Mouse (Mus musculus) heart, embryonic 13.5 days (tissue): ENCODE measurements at regions not wholly inside any gene's neighbourhood (a gene's known extent, or its start where the extent isn't known, plus 50 kb on each side); places are given as distances from the start of the nearest gene placed in this dataset.

Experiments
- ATAC-seq: fragments of 200-750 bp; cut with Nextera tagmentation; 2 replicates; pipeline ENCODE4 v1.8.0; 2017; ENCODE audit warnings: moderate TSS enrichment; ENCODE audit not compliant: insufficient number of reproducible peaks, low FRiP score, low TSS enrichment; ENCODE audit errors: extremely low read depth
- H3K27ac ChIP-seq: fragments of 300-500 bp; sonication (generic); replicated peaks from 2 replicates; pipeline ENCODE4 v1.5.1; 2015; ENCODE audit warnings: moderate library complexity, mild to moderate bottlenecking, inconsistent platforms
- H3K27me3 ChIP-seq: fragments of 300-500 bp; sonication (generic); replicated peaks from 2 replicates; pipeline ENCODE4 v1.6.1; 2015; ENCODE audit warnings: mild to moderate bottlenecking, inconsistent platforms
- H3K36me3 ChIP-seq: fragments of 300-500 bp; sonication (generic); 2 replicates; pipeline ENCODE4 v1.6.1; 2015; ENCODE audit warnings: mild to moderate bottlenecking, inconsistent platforms
- H3K4me1 ChIP-seq: fragments of 300-500 bp; sonication (generic); 2 replicates; pipeline ENCODE4 v1.6.1; 2015; ENCODE audit warnings: inconsistent platforms
- H3K4me2 ChIP-seq: fragments of 300-500 bp; sonication (generic); 2 replicates; pipeline ENCODE4 v1.6.1; 2015; ENCODE audit warnings: inconsistent platforms, mild to moderate bottlenecking, moderate library complexity
- H3K4me3 ChIP-seq: fragments of 300-500 bp; sonication (generic); 2 replicates; pipeline ENCODE4 v1.5.1; 2015; ENCODE audit warnings: moderate library complexity, mild to moderate bottlenecking, inconsistent platforms
- H3K9ac ChIP-seq: fragments of 300-500 bp; sonication (generic); 2 replicates; pipeline ENCODE4 v1.6.1; 2015; ENCODE audit warnings: inconsistent platforms, mild to moderate bottlenecking, moderate library complexity
- H3K9me3 ChIP-seq: fragments of 300-500 bp; sonication (generic); 2 replicates; pipeline ENCODE4 v1.6.1; 2016; ENCODE audit warnings: inconsistent platforms
- whole genome bisulfite sequencing: fragments of 180-500 bp; shearing (Covaris S2); methylation state at CpG from one replicate; pipeline ENCODE4 v1.1.7; 2015; ENCODE audit warnings: mixed read lengths; 5-methylcytosine and 5-hydroxymethylcytosine counted together

DNA sequence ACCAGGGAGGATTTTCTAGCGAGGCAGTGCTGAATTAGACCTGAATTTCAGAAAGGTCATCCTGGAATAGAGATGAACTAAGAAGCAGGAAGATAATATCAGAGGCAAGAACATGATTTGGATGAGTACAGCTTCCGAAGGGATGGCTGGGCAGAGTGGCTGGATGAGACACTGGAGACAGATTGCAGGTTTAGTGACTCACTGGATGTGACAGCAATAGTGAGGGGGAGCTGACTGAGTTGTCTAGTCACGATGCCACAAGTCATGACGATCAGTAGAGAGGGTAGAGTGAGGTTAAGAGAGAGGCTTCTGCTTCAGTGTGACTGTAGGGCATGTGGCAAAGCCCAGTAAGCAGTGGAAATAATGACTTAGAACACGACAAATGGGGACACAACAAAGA lies 181.3 kb upstream of the Npy start:
- Histone ChIP-seq H3K9ac (no peak overlapping the region), H3K4me2 (no peak overlapping the region), H3K9me3 (no peaks in the 10 kb centered on the region), H3K36me3 (no peaks in the 10 kb centered on the region), H3K27me3 (no peaks in the 10 kb centered on the region; the same call in 1 of the 2 replicates), H3K27ac (no peak overlapping the region), H3K4me3 (no peak overlapping the region), H3K4me1 (no peaks in the 10 kb centered on the region)
- 68% methylated on average over 5 of the region's 5 CpGs for WGBS
- ATAC-seq = no peak

DNA sequence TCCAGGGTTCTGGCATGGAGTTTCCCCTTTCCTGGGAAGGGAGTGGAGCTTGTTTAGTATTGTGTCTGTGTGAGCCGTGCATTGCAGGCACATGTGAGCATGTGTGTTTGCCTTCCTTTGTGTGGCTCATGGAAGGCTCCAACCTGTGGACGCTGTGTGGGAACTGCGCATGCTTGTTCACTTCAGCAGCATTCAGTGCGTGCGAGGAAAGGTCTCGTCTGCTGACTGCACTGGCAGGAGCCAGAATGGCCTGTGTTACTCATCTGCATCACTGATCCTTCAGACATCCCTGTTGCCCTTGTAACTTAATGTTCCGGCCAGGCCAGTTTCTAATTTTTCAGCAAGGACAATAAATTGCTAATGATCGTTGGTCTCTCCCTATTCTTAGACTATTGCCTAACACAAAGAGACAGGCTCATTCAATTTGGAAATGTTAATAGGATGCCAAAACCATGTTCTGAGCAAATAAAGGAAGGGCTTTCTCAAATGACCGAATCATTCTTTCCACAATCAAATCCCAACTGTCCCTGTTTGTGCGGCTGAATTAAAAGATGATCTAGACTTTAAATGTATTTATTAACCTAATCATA lies 167.9 kb upstream of the Npy start:
- peaks cover 6% of the 10 kb centered on the region; the same call in 1 of the 2 replicates for H3K4me1 ChIP-seq
- no peak overlapping the region for H3K4me2 ChIP-seq
- WGBS = 75% methylated on average over 10 of the region's 10 CpGs
- H3K27me3 ChIP-seq = peaks cover 3% of the 10 kb centered on the region; the same call in 1 of the 2 replicates
- no peaks in the 10 kb centered on the region for H3K36me3 ChIP-seq
- no peak overlapping the region for H3K9ac ChIP-seq
- no peak overlapping the region for H3K27ac ChIP-seq
- no peak for ATAC-seq
- no peaks in the 10 kb centered on the region for H3K9me3 ChIP-seq
- no peak overlapping the region for H3K4me3 ChIP-seq

DNA sequence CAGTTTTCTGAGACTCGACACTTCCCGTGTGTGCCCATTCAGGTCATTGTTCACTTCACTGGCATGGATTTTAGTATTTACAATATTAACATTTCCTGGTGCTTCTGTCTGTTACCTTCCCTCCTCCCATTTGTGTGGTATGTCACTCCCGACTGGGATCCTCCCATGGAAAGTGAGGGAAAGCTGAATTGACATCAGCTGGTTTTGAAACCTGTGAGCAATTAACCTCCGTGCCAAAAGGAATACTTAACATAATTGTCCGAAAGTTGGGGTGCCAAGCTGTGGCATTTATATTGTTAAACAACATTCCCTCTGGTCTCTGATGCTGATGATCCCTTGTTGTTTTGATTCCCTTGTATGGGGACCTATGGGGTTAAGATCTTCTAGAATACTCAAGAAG lies 167.3 kb upstream of the Npy start:
- Histone ChIP-seq H3K9me3 (no peaks in the 10 kb centered on the region), H3K4me1 (peaks cover 6% of the 10 kb centered on the region; the same call in 1 of the 2 replicates), H3K27me3 (peaks cover 3% of the 10 kb centered on the region; the same call in 1 of the 2 replicates), H3K4me3 (no peak overlapping the region), H3K27ac (no peak overlapping the region), H3K36me3 (no peaks in the 10 kb centered on the region), H3K4me2 (no peak overlapping the region), H3K9ac (no peak overlapping the region)
- no peak for ATAC-seq
- 72% methylated on average over 5 of the region's 5 CpGs for WGBS

DNA sequence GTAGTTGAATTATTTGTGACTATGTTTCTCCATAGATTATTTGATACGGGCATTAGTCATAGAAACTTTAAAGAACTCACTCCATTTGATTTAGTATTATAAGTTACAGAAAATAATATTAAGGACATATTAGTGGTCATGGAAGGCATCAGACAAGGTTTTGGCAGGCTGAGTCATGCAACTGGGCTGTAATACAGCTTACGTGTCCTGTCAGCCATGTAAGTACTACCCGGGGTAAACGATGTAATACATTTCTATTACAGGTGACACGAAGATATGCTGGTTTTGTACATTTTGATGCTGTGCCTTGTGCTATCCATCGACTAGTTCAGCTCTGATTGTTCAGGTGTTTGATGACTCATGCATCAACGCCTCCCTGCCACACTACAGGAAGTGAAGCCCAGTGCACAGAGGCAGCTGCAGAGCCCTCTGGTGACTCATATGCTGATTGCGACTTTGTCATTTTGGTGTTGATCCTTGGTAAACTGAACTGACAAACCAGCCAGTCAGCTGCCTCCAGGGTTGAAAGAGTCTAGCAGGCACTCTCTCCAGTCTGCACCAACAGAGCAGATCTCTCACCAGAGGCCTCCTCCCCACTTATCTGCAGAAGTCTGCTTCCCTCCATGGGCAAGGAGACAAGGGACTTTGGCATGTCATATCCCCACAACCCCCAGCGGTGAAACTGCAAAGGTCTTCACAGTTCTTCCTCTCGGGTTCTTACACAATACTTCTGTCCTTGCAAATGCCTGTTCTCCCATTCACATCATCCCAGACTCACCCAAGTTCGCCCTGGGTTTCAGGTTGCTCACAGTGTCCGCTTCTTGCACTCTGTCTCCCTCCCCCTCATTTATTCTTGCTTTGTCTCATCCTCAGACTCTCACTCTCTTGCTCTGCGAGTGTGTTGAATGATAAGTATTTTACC lies 165.9 kb upstream of the Npy start:
- WGBS = 57% methylated on average over 13 of the region's 13 CpGs
- H3K4me3 ChIP-seq = no peak overlapping the region
- no peaks in the 10 kb centered on the region for H3K9me3 ChIP-seq
- H3K27ac ChIP-seq = no peak overlapping the region
- peaks cover 3% of the 10 kb centered on the region; the same call in 1 of the 2 replicates for H3K27me3 ChIP-seq
- no peak overlapping the region for H3K9ac ChIP-seq
- H3K36me3 ChIP-seq = no peaks in the 10 kb centered on the region
- H3K4me2 ChIP-seq = no peak overlapping the region
- peaks cover 6% of the 10 kb centered on the region; the same call in 1 of the 2 replicates for H3K4me1 ChIP-seq
- no peak for ATAC-seq

DNA sequence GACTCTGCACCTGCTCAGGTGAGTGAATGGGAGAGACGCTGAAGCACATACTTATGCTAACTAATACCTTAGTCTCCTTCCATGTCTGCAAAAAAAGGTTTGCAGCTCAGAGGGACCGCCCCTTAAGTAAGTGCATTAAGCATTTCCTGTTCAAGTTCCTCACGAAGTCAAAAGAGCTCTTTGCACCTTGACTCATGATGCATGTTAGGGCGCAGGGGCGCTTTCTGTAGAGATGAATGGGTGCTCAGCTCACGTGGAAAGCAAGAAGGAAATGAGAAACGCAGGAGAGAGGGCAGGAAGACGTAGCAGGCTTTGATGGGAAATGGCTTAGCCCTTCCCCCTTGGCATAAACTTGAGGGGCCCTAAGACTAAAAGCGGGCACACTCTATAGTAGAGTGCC lies 164.5 kb upstream of the Npy start:
- no peak for ATAC-seq
- H3K4me1 ChIP-seq = peaks cover 6% of the 10 kb centered on the region; the same call in 1 of the 2 replicates
- H3K9me3 ChIP-seq = no peaks in the 10 kb centered on the region
- H3K9ac ChIP-seq = no peak overlapping the region
- H3K27ac ChIP-seq = no peak overlapping the region
- H3K36me3 ChIP-seq = no peaks in the 10 kb centered on the region
- WGBS = 62% methylated on average over 9 of the region's 9 CpGs
- no peak overlapping the region for H3K4me2 ChIP-seq
- peaks cover 3% of the 10 kb centered on the region; the same call in 1 of the 2 replicates for H3K27me3 ChIP-seq
- no peak overlapping the region for H3K4me3 ChIP-seq

- Histone ChIP-seq H3K9ac (no peak overlapping the region), H3K4me3 (no peak overlapping the region), H3K4me2 (no peak overlapping the region), H3K4me1 (peaks cover 7% of the 10 kb centered on the region; the same call in 1 of the 2 replicates), H3K27ac (no peak overlapping the region), H3K27me3 (no peaks in the 10 kb centered on the region), H3K36me3 (no peaks in the 10 kb centered on the region), H3K9me3 (0 out of 2 replicates have a peak, but pooled peaks cover 3% of the 10 kb centered on the region)
- 60% methylated on average over 5 of the region's 5 CpGs for WGBS
- ATAC-seq = no peak
These were observed 151.5 kb upstream of the Npy start for GRCm38 (mm10) chr6:49670991-49671390.

GRCm38 (mm10) chr6:49671912-49672311 lies 150.6 kb upstream of the Npy start:
- Histone ChIP-seq H3K9me3 (0 out of 2 replicates have a peak, but pooled peaks cover 3% of the 10 kb centered on the region), H3K27ac (no peak overlapping the region), H3K4me3 (no peak overlapping the region), H3K4me2 (no peak overlapping the region), H3K36me3 (no peaks in the 10 kb centered on the region), H3K9ac (no peak overlapping the region), H3K27me3 (no peaks in the 10 kb centered on the region), H3K4me1 (peaks cover 7% of the 10 kb centered on the region; the same call in 1 of the 2 replicates)
- ATAC-seq = no peak
- 62% methylated on average over 2 of the region's 2 CpGs for WGBS

DNA sequence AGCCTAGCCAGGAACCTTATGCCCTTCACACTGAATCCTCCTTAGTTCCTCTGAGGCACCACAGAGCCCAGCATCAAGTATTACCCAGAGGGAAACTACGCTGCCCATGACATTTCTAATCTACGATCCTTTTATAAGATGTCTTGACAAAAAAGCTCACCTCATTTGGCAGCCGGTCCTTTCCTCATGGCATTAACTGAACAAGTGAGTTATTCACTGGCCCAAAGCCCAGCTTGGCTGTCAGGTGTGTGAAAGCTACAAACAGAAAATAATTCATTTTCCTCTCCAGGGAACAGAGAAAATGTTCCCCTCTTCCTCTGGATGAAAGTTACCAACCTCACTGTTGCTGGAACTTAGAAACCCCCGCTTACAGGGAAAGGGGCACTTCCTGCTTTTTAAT lies 135.7 kb upstream of the Npy start:
- Histone ChIP-seq H3K4me1 (peaks cover 2% of the 10 kb centered on the region), H3K27ac (no peak overlapping the region), H3K9ac (no peak overlapping the region), H3K9me3 (no peaks in the 10 kb centered on the region), H3K4me2 (no peak overlapping the region), H3K4me3 (no peak overlapping the region), H3K27me3 (no peaks in the 10 kb centered on the region), H3K36me3 (no peaks in the 10 kb centered on the region)
- WGBS = 73% methylated on average over 4 of the region's 4 CpGs
- no peak for ATAC-seq

GRCm38 (mm10) chr6:49692032-49692539 lies 130.4 kb upstream of the Npy start:
- Histone ChIP-seq H3K9ac (no peak overlapping the region), H3K36me3 (no peaks in the 10 kb centered on the region), H3K9me3 (no peaks in the 10 kb centered on the region), H3K27ac (0 out of 2 replicates have a peak overlapping the region, but pooled peaks have one; percentile 12), H3K4me1 (peaks cover 9% of the 10 kb centered on the region), H3K27me3 (no peaks in the 10 kb centered on the region), H3K4me3 (no peak overlapping the region), H3K4me2 (no peak overlapping the region)
- 18% methylated on average over 6 of the region's 6 CpGs for WGBS
- ATAC-seq = no peak

GRCm38 (mm10) chr6:49694851-49695250 lies 127.7 kb upstream of the Npy start:
- Histone ChIP-seq H3K27ac (no peak overlapping the region), H3K4me2 (no peak overlapping the region), H3K4me1 (peaks cover 9% of the 10 kb centered on the region), H3K9me3 (no peaks in the 10 kb centered on the region), H3K36me3 (no peaks in the 10 kb centered on the region), H3K4me3 (no peak overlapping the region), H3K27me3 (no peaks in the 10 kb centered on the region), H3K9ac (no peak overlapping the region)
- ATAC-seq = no peak
- WGBS = 64% methylated on average over 5 of the region's 5 CpGs

GRCm38 (mm10) chr6:49696990-49697389 lies 125.5 kb upstream of the Npy start:
- no peak overlapping the region for H3K4me2 ChIP-seq
- no peak for ATAC-seq
- peaks cover 5% of the 10 kb centered on the region for H3K4me1 ChIP-seq
- WGBS = 69% methylated on average over 10 of the region's 10 CpGs
- H3K36me3 ChIP-seq = no peaks in the 10 kb centered on the region
- no peaks in the 10 kb centered on the region for H3K27me3 ChIP-seq
- H3K4me3 ChIP-seq = no peak overlapping the region
- H3K9me3 ChIP-seq = no peaks in the 10 kb centered on the region
- H3K27ac ChIP-seq = no peak overlapping the region
- no peak overlapping the region for H3K9ac ChIP-seq
